ENCODE assay signal across 7 mouse cellular contexts in the genomic region with DNA sequence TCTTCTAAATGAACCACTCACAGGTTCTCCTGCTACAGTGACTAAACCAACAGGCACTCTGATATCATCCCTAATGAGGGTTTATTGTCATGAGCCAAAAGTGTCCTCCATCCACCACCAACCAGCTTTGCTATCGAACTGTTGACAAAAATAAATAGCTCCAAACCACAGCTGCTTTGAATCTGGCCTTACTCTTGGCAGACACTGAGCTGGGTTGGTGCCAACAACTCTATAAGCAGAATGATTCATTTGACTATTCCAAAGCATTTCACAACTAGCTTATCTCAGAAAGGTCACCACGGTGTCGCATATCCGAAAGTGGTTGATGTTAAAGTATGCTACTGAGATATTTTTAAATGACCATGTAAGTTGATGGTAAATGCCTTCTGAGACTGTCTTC.
DNase-seq lines count a peak whose midpoint lies in the region.

No protein-coding gene starts in this region.

- DNase-seq in ovary, adult 18-20 months (ENCODE audit: low spot score) = peak; percentile 28
- DNase-seq in ovary, postnatal 36 days (ENCODE audit: low spot score) = no peak
- peak; percentile 8 to 11 for DNase-seq in frontal cortex, postnatal 14 days (ENCODE audit: low spot score in 2 of 2)
- peak; percentile 31 for DNase-seq in layer of hippocampus, adult 11-12 months (ENCODE audit: low spot score)
- DNase-seq in lung, postnatal 4 days = peak; percentile 54 to 63
- no peak for DNase-seq in spleen, postnatal 36 days (ENCODE audit: low spot score in 2 of 2)
- DNase-seq in MN1 (ENCODE audit: low spot score) = no peak

Comparison
In these comparisons a context has a peak if more than half of its experiments do, and no peak if none do; other contexts are left out.
1. DNase-seq: peak in ovary, adult 18-20 months (single experiment), frontal cortex, postnatal 14 days (2 of 2), layer of hippocampus, adult 11-12 months (single experiment) and lung, postnatal 4 days (2 of 2); none in ovary, postnatal 36 days (single experiment), spleen, postnatal 36 days (0 of 2) and MN1 (single experiment).